In the genomic region with DNA sequence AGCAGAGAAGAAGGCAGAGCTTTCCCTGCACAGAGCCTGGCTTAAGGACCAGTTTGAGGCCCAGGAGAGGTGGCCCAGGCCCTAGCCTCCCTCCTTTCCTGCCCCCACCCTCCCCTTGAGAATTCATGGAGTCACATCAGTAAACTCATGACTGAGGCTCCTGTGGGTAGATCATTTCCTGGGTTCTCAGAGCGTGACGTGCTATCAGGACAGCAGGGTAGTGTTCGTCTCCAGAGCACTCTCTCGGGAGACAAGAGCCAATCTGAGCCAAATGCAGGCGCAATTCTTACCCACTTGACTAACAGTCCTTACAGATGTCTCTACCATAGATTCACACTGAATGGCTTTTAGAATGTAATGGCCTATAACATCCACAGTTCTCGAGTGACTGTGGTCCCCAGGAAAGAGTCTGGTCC, we compare ENCODE assay signal across 10 mouse cellular contexts. TPM values are rescaled to one million over a fixed set of nuclear protein-coding genes. Genes with fewer than 3 reads are reported as not detected.
A peak's percentile ranks its signal among the peaks of the same experiment; 100 is the strongest.
DNase-seq lines count a peak whose midpoint lies in the region; ATAC-seq and TF ChIP-seq lines count a peak whose summit lies in the region.
"Had no signal": no experiment of that assay in that cellular context is flagged by ENCODE, and none has a peak within 500 bp of the region (broad histone marks: within the 10 kb centered on the region; RNA-seq: fewer than 3 reads in every experiment).

No protein-coding gene starts in this region.

- no peak for DNase-seq in heart, embryonic 10.5 days (ENCODE audit: low spot score)
- no peak for DNase-seq in heart, postnatal 36 days
- DNase-seq in lung, postnatal 36 days, result peak; percentile 15
- no peak for DNase-seq in right cerebral cortex, postnatal 25 days
- no peak for DNase-seq in layer of hippocampus, postnatal 14 days (ENCODE audit: low spot score in 2 of 2)
- DNase-seq in thymus, adult 2 months, result no peak

- H3K79me3 ChIP-seq in C2C12 (ENCODE audit: low read depth), result no peaks in the 10 kb centered on the region

- peak overlapping the region; percentile 86 for H3K27ac ChIP-seq in heart, embryonic 10.5 days
- peak overlapping the region; percentile 65 to 66 for H3K27ac ChIP-seq in heart, embryonic 14.5 days (replicated peaks in 1 of 2; ENCODE audit: control insufficient read depth in 1 of 2, insufficient read depth in 1 of 2, low read depth in 2 of 2, low read length in 2 of 2)
- no peak overlapping the region for H3K27ac ChIP-seq in thymus, adult 2 months (ENCODE audit: control insufficient read depth, insufficient read depth, low read length)

- peak overlapping the region; percentile 6 for H3ac ChIP-seq in C2C12 (ENCODE audit: control insufficient read depth, insufficient read length, low read depth)

- H3K79me2 ChIP-seq in C2C12 (ENCODE audit: control insufficient read depth, insufficient read depth), result no peaks in the 10 kb centered on the region

- 0 out of 2 replicates have a peak overlapping the region, but pooled peaks have one; percentile 34 for H3K4me2 ChIP-seq in heart, embryonic 14.5 days (ENCODE audit: low read length)

- H3K9me3 ChIP-seq in heart, embryonic 10.5 days, result no peaks in the 10 kb centered on the region
- H3K9me3 ChIP-seq in heart, embryonic 14.5 days (ENCODE audit: control insufficient read depth, low read length), result no peaks in the 10 kb centered on the region
- H3K9me3 ChIP-seq: megakaryocyte, embryonic 14.5 days had no signal

- H3K4me1 ChIP-seq in heart, embryonic 10.5 days, result peaks cover 45% of the 10 kb centered on the region
- H3K4me1 ChIP-seq in heart, embryonic 14.5 days (ENCODE audit: control insufficient read depth in 2 of 2, insufficient read depth in 2 of 2, low read length in 2 of 2), result peaks cover 33 to 36% of the 10 kb centered on the region in 2 experiments
- peaks cover 13% of the 10 kb centered on the region for H3K4me1 ChIP-seq in thymus, adult 2 months (replicated peaks; ENCODE audit: control insufficient read depth, insufficient read depth, low read length)

- TF ChIP-seq POLR2A in thymus, adult 2 months (IDR thresholded peaks at IDR 0.05; ENCODE audit: control insufficient read depth, extremely low read depth, insufficient read depth, low read length, poor library complexity), result no peak

- peaks cover 6% of the 10 kb centered on the region; the same call in 1 of the 2 replicates for H3K27me3 ChIP-seq in heart, embryonic 10.5 days (ENCODE audit: insufficient read depth, poor library complexity, severe bottlenecking)
- H3K27me3 ChIP-seq in C2C12 (ENCODE audit: control insufficient read depth, insufficient read depth, insufficient read length), result peaks cover 5% of the 10 kb centered on the region
- H3K27me3 ChIP-seq in heart, embryonic 14.5 days (ENCODE audit: control insufficient read depth, insufficient read depth, low read length), result no peaks in the 10 kb centered on the region
- H3K27me3 ChIP-seq in thymus, adult 2 months (ENCODE audit: control insufficient read depth, insufficient read depth, low read length), result no peaks in the 10 kb centered on the region

- TF ChIP-seq CTCF in C2C12 (IDR thresholded peaks at IDR 0.05; ENCODE audit: control insufficient read depth, insufficient read depth, insufficient read length), result no peak
- no peak for TF ChIP-seq CTCF in thymus, adult 2 months (IDR thresholded peaks at IDR 0.05; ENCODE audit: borderline replicate concordance, control insufficient read depth, extremely low read depth, insufficient read depth, low read length, poor library complexity)

- peak overlapping the region; percentile 1 for H3K9ac ChIP-seq in heart, embryonic 14.5 days (ENCODE audit: low read length)

- ATAC-seq in heart, embryonic 14.5 days (ENCODE audit: insufficient number of reproducible peaks, insufficient read depth, low FRiP score, low read depth), result no peak

- 35% methylated on average over 6 of the region's 6 CpGs for WGBS in heart, embryonic 10.5 days
- 25% methylated on average over 6 of the region's 6 CpGs for WGBS in heart, embryonic 14.5 days
- 46% methylated on average over 6 of the region's 6 CpGs for WGBS in thymus, adult 2 months

- no peak overlapping the region for H3K4me3 ChIP-seq in heart, embryonic 10.5 days
- H3K4me3 ChIP-seq in C2C12 (ENCODE audit: insufficient read depth, poor library complexity, severe bottlenecking), result no peak overlapping the region
- H3K4me3 ChIP-seq in heart, embryonic 14.5 days (ENCODE audit: control insufficient read depth in 1 of 2, insufficient read depth in 1 of 2, low read depth in 1 of 2, low read length in 2 of 2), result no peak overlapping the region
- no peak overlapping the region for H3K4me3 ChIP-seq in thymus, adult 2 months (ENCODE audit: control insufficient read depth, insufficient read depth, low read length)
- H3K4me3 ChIP-seq: megakaryocyte, embryonic 14.5 days had no signal

- peaks cover 2% of the 10 kb centered on the region; the same call in 1 of the 2 replicates for H3K36me3 ChIP-seq in heart, embryonic 10.5 days
- H3K36me3 ChIP-seq in C2C12 (ENCODE audit: control insufficient read depth, insufficient read depth), result no peaks in the 10 kb centered on the region
- H3K36me3 ChIP-seq in heart, embryonic 14.5 days (ENCODE audit: control insufficient read depth, insufficient read depth, low read length), result 0 out of 2 replicates have a peak, but pooled peaks cover 5% of the 10 kb centered on the region
- no peaks in the 10 kb centered on the region for H3K36me3 ChIP-seq in thymus, adult 2 months (ENCODE audit: control insufficient read depth, insufficient read depth, low read length)

- intact Hi-C loops in heart, postnatal 36 days (cut with DNase I), result no loop called here

TF ChIP-seq in C2C12, 6 proteins besides CTCF, POLR2A, EP300 and RAD21:
- TF ChIP-seq CEBPB (IDR thresholded peaks at IDR 0.05; ENCODE audit: low read depth) (no peak), FOSL1 (IDR thresholded peaks at IDR 0.05; ENCODE audit: insufficient read depth, low read length, poor library complexity, severe bottlenecking) (no peak), MAX (IDR thresholded peaks at IDR 0.05) (peak; percentile 36), USF1 (IDR thresholded peaks at IDR 0.05; ENCODE audit: low read depth) (no peak), MYOD1 (IDR thresholded peaks at IDR 0.05; ENCODE audit: control insufficient read depth, insufficient read length, low read depth) (no peak)
TF ChIP-seq in C2C12: peak in this region for 1.

RNA-seq across cellular contexts. Expression of a gene that starts 18.1 kb away (rescaled TPM):
- 9.7 and 13.5 TPM in 2 replicates for polyA plus RNA-seq in heart, embryonic 10.5 days (2016; fragmentation: Nextera tagmentation; extraction: Ambion mirVana)
- 10 to 100 TPM; 20.3 to 21.4 TPM for total RNA-seq in heart, postnatal 36 days (2021)
- 0.04 TPM for polyA plus RNA-seq in C2C12 (2012; fragmentation: generic; extraction: Trizol)
- 12.6 and 15.0 TPM in 2 replicates for polyA plus RNA-seq in heart, embryonic 14.5 days (2014; fragmentation: Nextera tagmentation; extraction: Ambion mirVana)
- 10 to 100 TPM; 12.7 to 14.7 TPM for total RNA-seq in layer of hippocampus, postnatal 14 days (2021)
- polyA plus RNA-seq in thymus, adult 2 months (2012; rRNA removed), result 16.1 and 16.5 TPM in 2 replicates

RNA-seq across cellular contexts. Expression of a gene that starts 25.3 kb away (rescaled TPM):
- polyA plus RNA-seq in heart, embryonic 10.5 days (2016; fragmentation: Nextera tagmentation; extraction: Ambion mirVana), result 0.09 TPM in 1 of 2 replicates, not detected in the other
- not detected for total RNA-seq in heart, postnatal 36 days (2021)
- polyA plus RNA-seq in C2C12 (2012; fragmentation: generic; extraction: Trizol), result 3.8 TPM
- polyA plus RNA-seq in heart, embryonic 14.5 days (2014; fragmentation: Nextera tagmentation; extraction: Ambion mirVana), result 0.22 TPM in 1 of 2 replicates, not detected in the other
- total RNA-seq in layer of hippocampus, postnatal 14 days (2021), result 1 to 10 TPM; 1.1 to 1.4 TPM
- polyA plus RNA-seq in thymus, adult 2 months (2012; rRNA removed), result 0.61 and 0.81 TPM in 2 replicates
- total RNA-seq: ES-E14 had no signal

RNA-seq across cellular contexts. Expression of a gene that starts 45.0 kb away (rescaled TPM):
- 0.25 and 0.39 TPM in 2 replicates for polyA plus RNA-seq in heart, embryonic 10.5 days (2016; fragmentation: Nextera tagmentation; extraction: Ambion mirVana)
- total RNA-seq in heart, postnatal 36 days (2021), result under 1 TPM; 0.19 to 0.43 TPM
- not detected for polyA plus RNA-seq in C2C12 (2012; fragmentation: generic; extraction: Trizol)
- polyA plus RNA-seq in heart, embryonic 14.5 days (2014; fragmentation: Nextera tagmentation; extraction: Ambion mirVana), result 0.66 and 0.70 TPM in 2 replicates
- 100 to 1,000 TPM; 110 to 119 TPM for total RNA-seq in layer of hippocampus, postnatal 14 days (2021)
- 7.8 and 13.3 TPM in 2 replicates for polyA plus RNA-seq in thymus, adult 2 months (2012; rRNA removed)
- total RNA-seq: ES-E14 had no signal

Comparison
In these comparisons a context has a peak if more than half of its experiments do, and no peak if none do; other contexts are left out.
1. RNA of a gene that starts 18.1 kb away (polyA plus RNA-seq): 16.1 to 16.5 TPM in thymus, adult 2 months, 12.6 to 15.0 TPM in heart, embryonic 14.5 days and 9.7 to 13.5 TPM in heart, embryonic 10.5 days; 0.04 TPM in C2C12 (single experiment); every median in the first group is over 10 times any median in the second.